Mouse (Mus musculus): ENCODE measurements around the gene 1110051M20Rik. TPM values are rescaled to one million over a fixed set of nuclear protein-coding genes. Genes with fewer than 3 reads are reported as not detected.

The 1110051M20Rik gene
- polyA plus RNA-seq, 2 experiments, result 1.6 to 6.6 TPM

DNA sequence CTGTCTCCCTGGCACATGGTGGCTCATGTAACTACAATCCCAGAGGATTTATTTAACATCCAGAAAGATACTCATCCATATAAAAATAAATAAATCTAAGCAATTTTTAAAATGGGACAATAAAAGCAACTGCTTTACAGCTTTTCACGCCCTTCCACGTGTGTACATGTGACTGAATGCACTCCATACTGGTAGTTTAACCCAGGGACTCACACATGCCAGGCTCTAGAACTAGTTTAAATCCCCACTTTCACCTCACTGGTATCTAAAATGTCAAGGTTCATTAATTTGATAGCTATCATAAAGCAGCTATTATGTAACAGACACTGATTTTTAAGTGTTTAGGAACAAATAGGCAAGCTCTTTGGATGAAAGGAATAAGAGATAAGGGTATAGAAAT, 122.6 kb downstream of the 1110051M20Rik start:
- WGBS (ENCODE audit: insufficient replicate concordance), result 80% methylated on average over 2 of the region's 2 CpGs

DNA sequence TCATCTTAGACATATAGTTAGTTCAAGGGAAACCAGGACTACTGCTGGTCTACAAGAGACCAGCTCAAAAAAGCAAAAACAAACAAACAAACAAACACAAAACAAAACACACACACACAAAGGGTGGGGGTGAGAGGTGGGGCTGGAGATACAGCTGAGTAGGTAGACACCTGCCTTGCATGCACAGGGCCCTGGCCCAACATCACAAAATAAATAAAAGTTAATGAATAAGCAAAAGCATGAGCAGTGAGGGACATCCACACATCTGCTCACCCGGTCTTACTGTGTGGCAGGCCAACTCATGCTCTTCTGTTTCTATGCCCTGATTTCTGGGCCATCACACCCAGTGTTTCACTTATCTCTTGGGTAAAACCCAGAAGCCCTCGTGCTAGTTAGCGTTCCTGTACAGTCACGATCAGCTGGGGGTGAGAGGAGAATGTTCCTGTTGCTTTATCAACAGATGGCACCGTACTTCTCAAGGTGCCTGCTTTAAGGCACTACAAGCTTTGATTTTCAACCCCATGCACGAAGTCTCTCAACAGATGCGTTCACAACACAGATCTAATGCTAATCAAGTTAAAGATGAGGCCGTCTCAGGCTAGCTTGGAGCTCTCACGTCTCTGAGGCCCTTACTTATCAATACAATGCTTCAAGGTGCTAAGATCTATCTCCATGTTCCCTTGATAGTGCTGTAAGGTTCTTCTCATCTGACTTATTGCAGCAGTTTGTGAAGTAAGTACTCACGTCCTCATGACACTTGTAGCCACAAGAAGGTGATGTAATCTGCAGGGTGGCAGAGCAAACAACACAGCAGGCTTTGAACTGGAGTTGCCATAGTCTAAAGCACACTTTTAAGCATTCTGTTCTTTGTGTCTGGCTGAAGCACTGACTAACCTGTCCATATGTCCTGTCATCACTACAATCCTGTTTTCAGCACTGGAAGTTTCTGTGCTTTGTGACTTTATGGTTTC, 123.7 kb downstream of the 1110051M20Rik start:
- no peak for DNase-seq (ENCODE audit: low read depth in 3 of 3, low spot score in 3 of 3)
- no peaks in the 10 kb centered on the region for H3K9me3 ChIP-seq (ENCODE audit: control insufficient read depth, low read length)
- no peak overlapping the region for H3K4me2 ChIP-seq (ENCODE audit: low read depth)
- H3K27me3 ChIP-seq (ENCODE audit: control insufficient read depth, insufficient read depth, low read length), result no peaks in the 10 kb centered on the region
- H3K27ac ChIP-seq, result no peak overlapping the region
- no peak overlapping the region for H3K4me3 ChIP-seq (ENCODE audit: insufficient read depth in 1 of 2, low read depth in 2 of 2, low read length in 2 of 2)
- H3K9ac ChIP-seq (replicated peaks), result no peak overlapping the region
- H3K4me1 ChIP-seq (replicated peaks; ENCODE audit: control insufficient read depth in 2 of 2, insufficient read depth in 2 of 2, low read length in 1 of 2), result peaks cover 0 to 4% of the 10 kb centered on the region in 2 experiments; a peak in 1 of 4 replicates
- no peaks in the 10 kb centered on the region for H3K36me3 ChIP-seq (replicated peaks; ENCODE audit: control insufficient read depth, insufficient read depth, low read depth)
- ATAC-seq (ENCODE audit: insufficient read depth), result no peak
- TF ChIP-seq EP300 (IDR thresholded peaks at IDR 0.05; ENCODE audit: low read depth) (no peak), CTCF (IDR thresholded peaks at IDR 0.05; ENCODE audit: low read depth) (no peak)
- WGBS (ENCODE audit: insufficient replicate concordance), result 48% methylated on average over 10 of the region's 10 CpGs

More for the DNA sequence above, 122.6 kb downstream of the 1110051M20Rik start:
- H3K27me3 ChIP-seq (ENCODE audit: control insufficient read depth, insufficient read depth, low read length), result no peaks in the 10 kb centered on the region
- H3K9me3 ChIP-seq (ENCODE audit: control insufficient read depth, low read length), result no peaks in the 10 kb centered on the region
- ATAC-seq (ENCODE audit: insufficient read depth) (no peak), DNase-seq (ENCODE audit: low read depth in 3 of 3, low spot score in 3 of 3) (no peak)
- no peak overlapping the region for H3K4me2 ChIP-seq (ENCODE audit: low read depth)
- no peaks in the 10 kb centered on the region for H3K36me3 ChIP-seq (replicated peaks; ENCODE audit: control insufficient read depth, insufficient read depth, low read depth)
- H3K4me1 ChIP-seq (replicated peaks; ENCODE audit: control insufficient read depth in 2 of 2, insufficient read depth in 2 of 2, low read length in 1 of 2), result peaks cover 0 to 4% of the 10 kb centered on the region in 2 experiments; a peak in 1 of 4 replicates
- no peak overlapping the region for H3K4me3 ChIP-seq (ENCODE audit: insufficient read depth in 1 of 2, low read depth in 2 of 2, low read length in 2 of 2)
- H3K27ac ChIP-seq, result no peak overlapping the region
- TF ChIP-seq EP300 (IDR thresholded peaks at IDR 0.05; ENCODE audit: low read depth), result no peak
- no peak for TF ChIP-seq CTCF (IDR thresholded peaks at IDR 0.05; ENCODE audit: low read depth)
- no peak overlapping the region for H3K9ac ChIP-seq (replicated peaks)

DNA sequence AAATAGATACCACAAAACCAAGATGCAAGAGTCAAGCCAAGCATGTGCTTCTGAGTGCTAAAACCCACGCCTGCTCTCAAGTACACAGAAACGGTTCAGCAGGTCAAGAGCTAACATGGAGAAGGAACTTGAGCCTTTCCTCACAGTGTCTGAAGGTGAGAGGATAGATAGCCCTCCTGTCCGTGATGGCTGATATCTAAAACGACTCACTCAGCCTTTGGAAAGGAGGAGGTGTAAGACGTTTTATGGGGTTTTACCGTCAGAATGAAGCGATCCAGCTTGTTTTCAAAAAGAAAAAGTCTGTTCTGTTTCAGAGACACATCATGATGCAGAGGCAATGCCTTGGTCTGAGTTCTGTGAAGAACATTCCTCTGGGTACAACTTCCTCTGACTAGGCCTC, 130.3 kb downstream of the 1110051M20Rik start:
- H3K9me3 ChIP-seq (ENCODE audit: control insufficient read depth, low read length), result no peaks in the 10 kb centered on the region
- H3K36me3 ChIP-seq (replicated peaks; ENCODE audit: control insufficient read depth, insufficient read depth, low read depth), result no peaks in the 10 kb centered on the region
- no peak overlapping the region for H3K27ac ChIP-seq
- no peak overlapping the region for H3K4me2 ChIP-seq (ENCODE audit: low read depth)
- no peak for ATAC-seq (ENCODE audit: insufficient read depth)
- no peak overlapping the region for H3K4me3 ChIP-seq (ENCODE audit: insufficient read depth in 1 of 2, low read depth in 2 of 2, low read length in 2 of 2)
- H3K27me3 ChIP-seq (ENCODE audit: control insufficient read depth, insufficient read depth, low read length), result no peaks in the 10 kb centered on the region
- no peak for DNase-seq (ENCODE audit: low read depth in 3 of 3, low spot score in 3 of 3)
- H3K9ac ChIP-seq (replicated peaks), result no peak overlapping the region
- TF ChIP-seq EP300 (IDR thresholded peaks at IDR 0.05; ENCODE audit: low read depth) (no peak), CTCF (IDR thresholded peaks at IDR 0.05; ENCODE audit: low read depth) (no peak)
- 63% methylated on average over 7 of the region's 7 CpGs for WGBS (ENCODE audit: insufficient replicate concordance)
- no peaks in the 10 kb centered on the region; a peak in 1 of 4 replicates for H3K4me1 ChIP-seq (replicated peaks; ENCODE audit: control insufficient read depth in 2 of 2, insufficient read depth in 2 of 2, low read length in 1 of 2)

DNA sequence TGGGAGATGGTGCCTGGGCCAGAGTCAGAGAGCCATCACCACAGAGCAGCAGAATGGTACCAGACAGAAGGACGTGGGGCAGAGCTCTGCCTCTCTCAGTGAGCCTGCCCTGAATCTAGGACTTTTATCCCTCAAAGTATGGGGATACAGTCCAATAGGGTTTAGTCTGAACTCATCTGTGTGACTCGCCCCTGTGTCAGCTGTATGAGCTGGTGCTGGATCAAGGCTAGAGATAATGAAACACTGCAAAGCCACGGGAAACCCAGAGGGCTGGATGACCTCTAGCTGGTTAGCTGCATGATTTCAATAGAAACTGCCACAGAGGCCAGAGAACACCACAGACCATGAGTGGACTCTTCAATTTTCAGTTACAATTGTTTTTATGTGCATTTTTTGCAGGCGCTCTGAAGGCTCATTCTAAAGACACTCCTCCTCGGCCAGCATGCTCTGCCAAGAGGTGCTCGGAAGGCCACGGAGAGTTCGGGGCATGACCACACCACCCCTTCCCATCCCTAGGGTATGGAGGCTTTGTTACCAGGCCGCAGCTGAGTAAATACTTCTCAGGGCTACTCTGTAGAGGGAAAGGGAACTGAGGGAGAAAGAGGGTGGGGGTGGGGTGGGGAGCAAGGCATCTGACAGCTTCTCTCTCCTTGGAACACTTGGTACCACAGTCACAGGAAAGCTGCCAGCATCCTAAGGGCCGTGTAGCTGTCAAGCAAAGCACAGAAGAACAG, 131.8 kb downstream of the 1110051M20Rik start:
- Histone ChIP-seq H3K4me3 (ENCODE audit: insufficient read depth in 1 of 2, low read depth in 2 of 2, low read length in 2 of 2) (no peak overlapping the region), H3K4me1 (replicated peaks; ENCODE audit: control insufficient read depth in 2 of 2, insufficient read depth in 2 of 2, low read length in 1 of 2) (no peaks in the 10 kb centered on the region; a peak in 1 of 4 replicates), H3K36me3 (replicated peaks; ENCODE audit: control insufficient read depth, insufficient read depth, low read depth) (no peaks in the 10 kb centered on the region), H3K4me2 (ENCODE audit: low read depth) (no peak overlapping the region), H3K9ac (replicated peaks) (no peak overlapping the region), H3K9me3 (ENCODE audit: control insufficient read depth, low read length) (no peaks in the 10 kb centered on the region), H3K27me3 (ENCODE audit: control insufficient read depth, insufficient read depth, low read length) (no peaks in the 10 kb centered on the region), H3K27ac (no peak overlapping the region)
- 62% methylated on average over 10 of the region's 10 CpGs for WGBS (ENCODE audit: insufficient replicate concordance)
- TF ChIP-seq EP300 (IDR thresholded peaks at IDR 0.05; ENCODE audit: low read depth), result no peak
- no peak for TF ChIP-seq CTCF (IDR thresholded peaks at IDR 0.05; ENCODE audit: low read depth)
- ATAC-seq (ENCODE audit: insufficient read depth), result no peak
- DNase-seq (ENCODE audit: low read depth in 3 of 3, low spot score in 3 of 3), result no peak

DNA sequence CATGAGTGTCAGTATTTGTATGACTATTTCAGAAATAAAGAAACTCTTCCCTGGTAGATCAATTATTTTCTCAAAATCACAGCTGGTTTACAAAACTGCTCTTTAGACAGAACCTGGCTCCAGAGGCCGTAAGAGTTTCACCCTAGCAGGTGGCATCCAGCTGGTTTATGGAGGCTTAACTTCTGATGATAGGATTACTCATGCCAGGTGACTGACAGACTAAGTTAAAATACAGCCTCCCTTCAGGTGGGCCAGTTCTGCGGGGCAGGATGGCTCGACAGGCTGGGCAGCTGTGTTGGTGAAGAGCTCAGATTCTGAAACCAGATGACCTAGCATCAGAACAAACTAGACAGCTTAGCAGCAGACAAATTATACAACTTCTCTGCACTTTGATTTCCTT, 135.0 kb downstream of the 1110051M20Rik start:
- no peaks in the 10 kb centered on the region for H3K36me3 ChIP-seq (replicated peaks; ENCODE audit: control insufficient read depth, insufficient read depth, low read depth)
- H3K4me3 ChIP-seq (ENCODE audit: insufficient read depth in 1 of 2, low read depth in 2 of 2, low read length in 2 of 2), result no peak overlapping the region
- H3K27ac ChIP-seq, result no peak overlapping the region
- H3K9me3 ChIP-seq (ENCODE audit: control insufficient read depth, low read length), result no peaks in the 10 kb centered on the region
- no peak overlapping the region for H3K9ac ChIP-seq (replicated peaks)
- no peaks in the 10 kb centered on the region; a peak in 1 of 4 replicates for H3K4me1 ChIP-seq (replicated peaks; ENCODE audit: control insufficient read depth in 2 of 2, insufficient read depth in 2 of 2, low read length in 1 of 2)
- DNase-seq (ENCODE audit: low read depth in 3 of 3, low spot score in 3 of 3) (no peak), ATAC-seq (ENCODE audit: insufficient read depth) (no peak)
- H3K27me3 ChIP-seq (ENCODE audit: control insufficient read depth, insufficient read depth, low read length), result no peaks in the 10 kb centered on the region
- TF ChIP-seq EP300 (IDR thresholded peaks at IDR 0.05; ENCODE audit: low read depth) (no peak), CTCF (IDR thresholded peaks at IDR 0.05; ENCODE audit: low read depth) (no peak)
- H3K4me2 ChIP-seq (ENCODE audit: low read depth), result no peak overlapping the region
- WGBS (ENCODE audit: insufficient replicate concordance), result 76% methylated on average over 3 of the region's 3 CpGs

Measured in liver, embryonic 14.5 days (tissue).